Mouse (Mus musculus) lung, embryonic 14.5 days (tissue): ENCODE results near the gene Siah3. TPM values are rescaled to one million over a fixed set of nuclear protein-coding genes. Genes with fewer than 3 reads are reported as not detected.

Experiments used
- ATAC-seq: fragments of 200-750 bp; cut with Nextera tagmentation; 2 replicates; pipeline ENCODE4 v1.8.0; 2017; ENCODE audit warnings: mild to moderate bottlenecking, moderate TSS enrichment, moderate library complexity; ENCODE audit not compliant: insufficient read depth
- DNase-seq: peaks from one replicate; pipeline ENCODE4 v3.0.0-alpha.2; 2015
- H3K27ac ChIP-seq: fragments of 300-500 bp; sonication (generic); 2 replicates; pipeline ENCODE4 v1.5.1; 2014; ENCODE audit warnings: low read depth, mild to moderate bottlenecking, moderate library complexity
- H3K27me3 ChIP-seq: fragments of 300-500 bp; sonication (generic); 2 replicates; pipeline ENCODE4 v1.6.1; 2014; ENCODE audit warnings: low read length, control low read depth; ENCODE audit not compliant: insufficient read depth
- H3K36me3 ChIP-seq: fragments of 300-500 bp; sonication (generic); 2 replicates; pipeline ENCODE4 v1.6.1; 2014; ENCODE audit warnings: control low read depth; ENCODE audit not compliant: insufficient read depth
- H3K4me1 ChIP-seq: fragments of 300-500 bp; sonication (generic); 2 replicates; pipeline ENCODE4 v1.6.1; 2014; ENCODE audit warnings: antibody characterized with exemption, control low read depth; ENCODE audit not compliant: insufficient read depth
- H3K4me2 ChIP-seq: fragments of 300-500 bp; sonication (generic); 2 replicates; pipeline ENCODE4 v1.6.1; 2014; ENCODE audit warnings: mild to moderate bottlenecking
- H3K4me3 ChIP-seq: fragments of 300-500 bp; sonication (generic); 2 replicates; pipeline ENCODE4 v1.5.1; 2014; ENCODE audit warnings: low read depth, low read length
- H3K9ac ChIP-seq: fragments of 300-500 bp; sonication (generic); 2 replicates; pipeline ENCODE4 v1.6.1; 2014
- H3K9me3 ChIP-seq: fragments of 300-500 bp; sonication (generic); 2 replicates; pipeline ENCODE4 v1.6.1; 2016; ENCODE audit warnings: low read depth, low read length, control low read depth
- CTCF ChIP-seq: IDR thresholded peaks from 2 replicates; pipeline ENCODE4 v1.5.1; 2016; ENCODE audit warnings: antibody characterized with exemption, low read depth
- WGBS: fragments of 180-500 bp; shearing (Covaris S2); extraction: QIAGEN DNeasy Blood & Tissue Kit; methylation state at CpG from one replicate; pipeline ENCODE4 v1.1.7; 2014; 5-methylcytosine and 5-hydroxymethylcytosine counted together
- polyA plus RNA-seq: library from polyadenylated mRNA; unstranded; fragments of >200 nt; fragmentation: Nextera tagmentation; extraction: Ambion mirVana; gene quantifications from 2 replicates; pipeline ENCODE4 v1.2.1, GENCODE M21; 2014

Siah3 gene
- 0.07 TPM in 1 of 2 replicates, not detected in the other for polyA plus RNA-seq

GRCm38 (mm10) chr14:75455743-75456421 is at the start of gene Siah3:
TSS of gene Siah3 (plus strand) at chr14:75455982.
- Histone ChIP-seq H3K9me3 (no peaks in the 10 kb centered on the region), H3K4me1 (no peaks in the 10 kb centered on the region), H3K9ac (no peak within 1 kb of the TSS; the same call in 1 of the 2 replicates), H3K36me3 (no peaks in the 10 kb centered on the region), H3K27ac (no peak within 1 kb of the TSS), H3K27me3 (peaks cover 17% of the 10 kb centered on the region; the same call in 1 of the 2 replicates), H3K4me2 (peak within 1 kb of the TSS; percentile 58), H3K4me3 (peak within 1 kb of the TSS; percentile 26)
- ATAC-seq, result 0 out of 2 replicates have a peak, but pooled peaks have one; percentile 8
- TF ChIP-seq CTCF, result no peak
- 4% methylated on average over 18 of the region's 18 CpGs for WGBS
- peak; percentile 44 for DNase-seq

- TF ChIP-seq CTCF, result no peak
- H3K4me1 ChIP-seq, result no peaks in the 10 kb centered on the region
- WGBS, result 45% methylated on average over 3 of the region's 3 CpGs
- DNase-seq (peak; percentile 24), ATAC-seq (peak; percentile 35; the same call in 1 of the 2 replicates)
- no peak overlapping the region for H3K4me2 ChIP-seq
- H3K36me3 ChIP-seq, result no peaks in the 10 kb centered on the region
- no peak overlapping the region for H3K27ac ChIP-seq
- no peak overlapping the region for H3K4me3 ChIP-seq
- no peaks in the 10 kb centered on the region for H3K9me3 ChIP-seq
- no peak overlapping the region for H3K9ac ChIP-seq
- H3K27me3 ChIP-seq, result no peaks in the 10 kb centered on the region
Measured at GRCm38 (mm10) chr14:75409772-75410171, 46.0 kb upstream of the Siah3 start.

- H3K36me3 ChIP-seq, result no peaks in the 10 kb centered on the region
- WGBS, result 79% methylated on average over 4 of the region's 4 CpGs
- no peak overlapping the region for H3K4me2 ChIP-seq
- ATAC-seq (no peak), DNase-seq (no peak)
- H3K9me3 ChIP-seq, result no peaks in the 10 kb centered on the region
- no peaks in the 10 kb centered on the region for H3K27me3 ChIP-seq
- H3K27ac ChIP-seq, result no peak overlapping the region
- no peak for TF ChIP-seq CTCF
- no peak overlapping the region for H3K9ac ChIP-seq
- no peak overlapping the region for H3K4me3 ChIP-seq
- no peaks in the 10 kb centered on the region for H3K4me1 ChIP-seq
Measured at GRCm38 (mm10) chr14:75410392-75410791, 45.4 kb upstream of the Siah3 start.

- Histone ChIP-seq H3K9me3 (no peaks in the 10 kb centered on the region), H3K9ac (no peak overlapping the region), H3K4me2 (no peak overlapping the region), H3K27me3 (no peaks in the 10 kb centered on the region), H3K36me3 (no peaks in the 10 kb centered on the region), H3K27ac (no peak overlapping the region), H3K4me3 (no peak overlapping the region), H3K4me1 (no peaks in the 10 kb centered on the region)
- WGBS, result 68% methylated on average over 3 of the region's 3 CpGs
- DNase-seq, result no peak
- TF ChIP-seq CTCF, result no peak
- ATAC-seq, result no peak
Measured at GRCm38 (mm10) chr14:75418721-75419120, 37.1 kb upstream of the Siah3 start.

GRCm38 (mm10) chr14:75419876-75420275 is 35.9 kb upstream of the Siah3 start:
- TF ChIP-seq CTCF, result no peak
- ATAC-seq, result no peak

GRCm38 (mm10) chr14:75420811-75421210 is 35.0 kb upstream of the Siah3 start:
- no peaks in the 10 kb centered on the region for H3K36me3 ChIP-seq
- no peak overlapping the region for H3K27ac ChIP-seq
- no peaks in the 10 kb centered on the region for H3K4me1 ChIP-seq
- no peaks in the 10 kb centered on the region for H3K27me3 ChIP-seq
- WGBS, result 51% methylated on average over 6 of the region's 6 CpGs
- H3K9me3 ChIP-seq, result no peaks in the 10 kb centered on the region; the same call in 1 of the 2 replicates
- no peak for DNase-seq
- no peak for ATAC-seq
- H3K9ac ChIP-seq, result no peak overlapping the region
- no peak overlapping the region for H3K4me2 ChIP-seq
- H3K4me3 ChIP-seq, result no peak overlapping the region
- no peak for TF ChIP-seq CTCF

More at GRCm38 (mm10) chr14:75419876-75420275, 35.9 kb upstream of the Siah3 start:
- Histone ChIP-seq H3K36me3 (no peaks in the 10 kb centered on the region), H3K27me3 (no peaks in the 10 kb centered on the region), H3K4me2 (no peak overlapping the region), H3K4me3 (no peak overlapping the region), H3K9ac (no peak overlapping the region), H3K9me3 (no peaks in the 10 kb centered on the region; the same call in 1 of the 2 replicates), H3K27ac (no peak overlapping the region), H3K4me1 (no peaks in the 10 kb centered on the region)
- DNase-seq, result no peak
- 84% methylated on average over 7 of the region's 7 CpGs for WGBS

GRCm38 (mm10) chr14:75431173-75431786 is 24.5 kb upstream of the Siah3 start:
- H3K4me1 ChIP-seq, result no peaks in the 10 kb centered on the region
- TF ChIP-seq CTCF, result no peak
- H3K4me3 ChIP-seq, result no peak overlapping the region
- DNase-seq (peak; percentile 70), ATAC-seq (peak; percentile 79; the same call in 1 of the 2 replicates)
- no peaks in the 10 kb centered on the region for H3K27me3 ChIP-seq
- H3K9me3 ChIP-seq, result no peaks in the 10 kb centered on the region
- 65% methylated on average over 7 of the region's 8 CpGs for WGBS
- no peak overlapping the region for H3K4me2 ChIP-seq
- no peak overlapping the region for H3K9ac ChIP-seq
- H3K36me3 ChIP-seq, result no peaks in the 10 kb centered on the region
- no peak overlapping the region for H3K27ac ChIP-seq
